Mouse (Mus musculus): ENCODE measurements at regions not wholly inside any gene's neighbourhood (a gene's known extent, or its start where the extent isn't known, plus 50 kb on each side); places are given as distances from the start of the nearest gene placed in this dataset.

GRCm38 (mm10) chr7:70178956-70179355, 187.6 kb downstream of the Nr2f2 start:
- no peak for TF ChIP-seq CTCF (IDR thresholded peaks at IDR 0.05; ENCODE audit: low read depth)
- no peak for TF ChIP-seq EP300 (IDR thresholded peaks at IDR 0.05; ENCODE audit: low read depth)
